Mouse (Mus musculus): ENCODE measurements around the gene Btrc. TPM values are rescaled to one million over a fixed set of nuclear protein-coding genes. Genes with fewer than 3 reads are reported as not detected.
"Not testable (repeated sequence)": the region's sequence is repeated elsewhere in the genome, so short reads cannot be mapped to it uniquely, and the experiment has no call there.

The Btrc gene
- total RNA-seq, 1 experiment from 2014 or later = 16.4 TPM

DNA sequence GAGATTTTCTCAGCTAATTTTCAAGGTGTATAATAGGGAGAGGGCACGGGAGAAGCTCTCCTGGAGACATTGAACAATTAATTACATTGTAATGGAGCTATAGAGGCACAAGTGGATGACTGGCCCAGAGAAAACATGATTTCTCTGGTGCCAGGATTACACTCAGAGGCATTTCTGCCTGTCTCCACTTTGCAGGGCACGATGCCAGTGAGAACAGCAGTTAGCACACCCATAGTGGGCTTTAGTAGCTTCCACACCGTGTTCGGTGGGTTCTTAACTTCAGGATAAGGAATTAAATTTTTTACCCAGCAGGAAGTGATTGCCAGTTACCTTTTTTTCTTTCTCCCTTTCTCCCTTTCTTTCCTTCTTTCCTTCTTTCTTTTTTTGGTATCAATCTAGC lies 147.9 kb downstream of the Btrc start:
- ATAC-seq (replicated peaks; ENCODE audit: insufficient number of reproducible peaks, low FRiP score, low TSS enrichment, poor library complexity, severe bottlenecking) = no peak

DNA sequence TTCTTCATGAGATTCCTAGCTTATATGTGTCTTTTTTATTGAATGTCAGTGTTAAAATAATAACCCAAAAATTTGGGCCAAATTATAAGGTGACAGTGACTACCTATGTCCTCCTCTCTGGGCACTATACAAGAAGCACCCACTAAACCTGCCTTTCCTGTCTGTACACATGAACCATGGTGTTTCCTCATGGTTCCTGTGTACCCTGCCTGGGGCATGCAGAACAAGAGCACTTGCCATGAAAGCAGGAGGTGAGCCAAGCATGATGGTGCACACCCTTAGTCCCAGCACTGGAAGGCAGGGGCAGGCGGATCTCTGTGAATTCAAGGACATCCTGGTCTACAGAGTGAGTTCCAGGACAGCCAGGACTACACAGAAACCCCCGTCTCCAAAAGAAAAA lies 151.8 kb downstream of the Btrc start:
- ATAC-seq (replicated peaks; ENCODE audit: insufficient number of reproducible peaks, low FRiP score, low TSS enrichment, poor library complexity, severe bottlenecking) = no peak

GRCm38 (mm10) chr19:45516264-45516663 lies 152.7 kb downstream of the Btrc start:
- ATAC-seq (replicated peaks; ENCODE audit: insufficient number of reproducible peaks, low FRiP score, low TSS enrichment, poor library complexity, severe bottlenecking) = no peak

- ATAC-seq (replicated peaks; ENCODE audit: insufficient number of reproducible peaks, low FRiP score, low TSS enrichment, poor library complexity, severe bottlenecking) = no peak
These were observed 163.8 kb downstream of the Btrc start for GRCm38 (mm10) chr19:45527382-45527781.

- no peak for ATAC-seq (replicated peaks; ENCODE audit: insufficient number of reproducible peaks, low FRiP score, low TSS enrichment, poor library complexity, severe bottlenecking)
These were observed 164.5 kb downstream of the Btrc start for GRCm38 (mm10) chr19:45527931-45528534.

- 0 out of 2 replicates have a peak, but pooled peaks have one; percentile 16 for ATAC-seq (replicated peaks; ENCODE audit: insufficient number of reproducible peaks, low FRiP score, low TSS enrichment, poor library complexity, severe bottlenecking)
These were observed 165.8 kb downstream of the Btrc start for GRCm38 (mm10) chr19:45529294-45529693.

DNA sequence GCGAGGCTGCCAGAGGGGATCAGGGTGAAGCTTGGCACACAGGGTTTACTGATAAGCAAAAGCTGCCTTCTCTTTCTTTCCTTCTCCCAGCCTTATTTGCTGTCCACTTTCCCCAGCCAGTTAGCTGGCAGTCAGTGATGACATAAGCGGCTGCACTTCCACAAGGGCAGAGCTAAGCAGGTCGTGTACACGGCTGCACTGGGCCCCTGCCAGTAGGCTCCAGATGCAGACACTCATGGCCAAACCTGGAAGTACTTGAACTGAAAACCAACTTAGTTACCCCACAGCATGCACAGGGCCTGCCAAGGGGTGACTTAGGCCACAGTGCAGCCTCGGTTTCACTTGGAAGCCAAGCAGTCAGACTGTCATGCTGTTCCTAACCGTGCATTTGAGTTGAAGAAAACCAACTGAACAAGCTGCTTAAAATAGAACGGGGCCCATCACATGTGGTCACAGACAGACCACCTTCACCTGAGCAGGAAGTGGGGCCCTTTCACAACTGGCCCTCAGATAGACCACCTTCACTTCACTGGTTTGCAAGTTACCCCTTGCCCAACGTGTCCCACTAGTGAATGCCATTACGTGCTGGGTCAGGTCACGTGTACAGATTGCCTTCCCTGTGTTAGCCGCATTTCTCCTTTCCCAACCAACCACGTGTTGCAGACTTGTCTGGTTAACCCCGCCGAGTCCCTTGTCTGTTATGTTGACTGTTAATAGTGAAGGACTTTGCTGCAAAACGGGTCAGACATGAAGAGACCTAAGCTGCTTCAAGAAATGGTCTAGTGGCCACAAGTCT lies 166.9 kb downstream of the Btrc start:
- ATAC-seq (replicated peaks; ENCODE audit: insufficient number of reproducible peaks, low FRiP score, low TSS enrichment, poor library complexity, severe bottlenecking) = 0 out of 2 replicates have a peak, but pooled peaks have one; percentile 25

DNA sequence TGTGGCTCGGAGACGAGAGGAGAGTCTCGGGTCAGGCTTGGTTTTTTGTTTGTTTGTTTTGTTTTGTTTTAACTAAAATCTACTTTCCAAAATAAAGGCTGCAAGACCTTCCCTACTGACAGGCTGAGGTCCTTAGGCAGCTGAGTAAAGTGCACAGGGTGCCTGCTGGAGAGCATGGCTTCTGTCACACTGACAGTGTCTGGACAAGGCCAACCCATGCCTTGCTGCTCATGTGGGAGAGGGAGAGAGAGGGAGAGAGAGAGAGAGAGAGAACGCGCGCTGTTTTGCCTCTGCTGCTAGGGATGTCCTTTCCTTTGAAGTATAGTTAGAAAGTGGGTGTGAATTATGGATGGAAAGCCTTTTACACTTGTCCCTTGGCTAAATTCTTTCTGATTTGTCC lies 168.0 kb downstream of the Btrc start:
- no peak for ATAC-seq (replicated peaks; ENCODE audit: insufficient number of reproducible peaks, low FRiP score, low TSS enrichment, poor library complexity, severe bottlenecking)

DNA sequence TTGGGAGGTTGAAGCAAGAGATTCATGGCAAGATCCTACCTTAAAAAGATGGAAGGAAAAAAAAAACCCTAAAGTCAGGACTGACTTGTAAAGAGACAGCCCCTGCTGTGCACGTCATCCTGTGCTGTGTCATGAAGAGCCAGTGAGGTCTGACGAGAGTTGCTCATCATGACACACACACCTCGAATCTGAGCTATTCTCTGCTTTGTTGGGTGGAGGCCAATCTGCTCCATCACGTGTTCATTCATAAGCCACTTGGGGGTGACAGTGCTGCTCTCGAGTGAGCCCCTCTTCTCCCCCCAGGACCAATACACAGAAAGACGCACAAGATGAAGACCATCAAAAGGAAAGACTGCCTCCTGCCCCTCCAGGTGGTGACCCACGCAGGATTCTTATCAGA lies 170.1 kb downstream of the Btrc start:
- ATAC-seq (replicated peaks; ENCODE audit: insufficient number of reproducible peaks, low FRiP score, low TSS enrichment, poor library complexity, severe bottlenecking) = no peak

GRCm38 (mm10) chr19:45535214-45535735 lies 171.7 kb downstream of the Btrc start:
- no peak for ATAC-seq (replicated peaks; ENCODE audit: insufficient number of reproducible peaks, low FRiP score, low TSS enrichment, poor library complexity, severe bottlenecking)

DNA sequence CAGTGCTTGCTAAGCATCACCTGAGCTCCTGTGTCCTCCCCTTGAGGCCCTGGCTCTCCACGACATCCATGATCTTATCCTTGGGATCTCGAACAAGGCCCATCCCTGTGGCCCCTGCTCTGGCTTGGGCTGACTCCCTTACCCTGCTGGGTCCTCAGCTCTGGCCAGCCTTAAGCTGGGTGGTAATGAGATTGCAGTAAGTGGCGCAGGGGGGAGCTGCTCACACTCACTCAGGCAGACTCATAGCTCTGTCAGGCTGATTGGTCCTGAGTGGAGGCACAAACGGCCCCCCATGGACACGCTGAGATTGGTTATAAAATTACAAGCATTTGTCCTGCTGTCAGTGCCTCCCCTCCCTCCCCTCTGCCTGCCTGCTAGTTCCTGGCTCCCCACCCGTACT lies 172.4 kb downstream of the Btrc start:
- no peak for ATAC-seq (replicated peaks; ENCODE audit: insufficient number of reproducible peaks, low FRiP score, low TSS enrichment, poor library complexity, severe bottlenecking)

DNA sequence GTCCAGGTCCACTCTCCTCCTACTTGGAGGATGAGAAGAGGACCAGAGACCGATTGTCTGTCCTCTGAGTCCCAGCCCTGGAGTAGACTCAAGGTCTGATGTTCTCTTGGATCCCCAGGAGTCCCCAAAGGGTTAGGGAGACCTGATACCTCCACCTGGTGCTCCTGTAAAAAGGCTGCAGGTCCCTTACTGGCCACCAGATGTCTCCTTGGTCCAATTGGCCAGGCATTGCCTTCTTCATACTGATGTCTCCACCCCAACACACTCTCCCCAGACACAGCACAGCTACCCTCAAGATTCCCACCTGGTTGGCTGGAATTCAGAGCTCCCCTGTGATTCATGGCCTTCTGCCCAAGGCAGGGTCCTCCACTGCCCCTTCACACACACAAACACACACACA lies 174.0 kb downstream of the Btrc start:
- ATAC-seq (replicated peaks; ENCODE audit: insufficient number of reproducible peaks, low FRiP score, low TSS enrichment, poor library complexity, severe bottlenecking) = peak; percentile 67

DNA sequence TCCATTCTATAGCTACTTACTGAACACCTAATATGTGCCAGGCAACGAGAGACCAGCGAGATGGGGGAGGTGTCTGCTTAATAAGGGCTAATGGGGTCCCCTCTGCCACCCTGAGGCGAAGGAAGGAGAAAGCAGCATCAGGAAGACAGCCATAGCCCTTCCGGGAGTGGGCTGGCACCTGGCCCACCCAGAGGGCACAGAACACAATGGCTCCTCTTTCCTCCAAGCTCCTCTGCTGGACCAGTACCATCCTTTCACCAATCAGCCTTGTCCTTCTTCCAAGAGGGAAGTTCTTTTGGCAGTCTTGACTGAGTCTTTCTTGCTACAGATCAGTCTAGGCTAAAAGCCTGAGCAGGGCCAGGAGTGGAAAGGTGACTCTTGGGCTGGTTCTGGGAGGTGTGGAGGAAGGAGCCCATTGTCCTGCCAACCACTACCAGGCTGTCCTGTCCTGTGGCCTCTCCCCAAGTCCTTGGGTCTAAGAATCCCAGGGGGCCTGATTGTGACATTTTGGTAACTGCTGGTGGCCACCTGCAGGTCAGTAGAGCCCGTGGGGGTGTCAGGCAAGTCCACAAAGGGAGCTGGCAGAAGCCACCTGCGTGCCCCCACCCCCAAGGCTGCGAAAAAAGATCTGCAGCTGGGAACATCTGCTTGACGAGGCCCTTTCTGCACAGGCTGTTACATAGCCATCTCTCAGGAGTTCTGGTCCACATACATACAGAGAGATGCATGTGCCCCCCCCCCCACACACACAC lies 177.3 kb downstream of the Btrc start:
- ATAC-seq (replicated peaks; ENCODE audit: insufficient number of reproducible peaks, low FRiP score, low TSS enrichment, poor library complexity, severe bottlenecking) = no peak

DNA sequence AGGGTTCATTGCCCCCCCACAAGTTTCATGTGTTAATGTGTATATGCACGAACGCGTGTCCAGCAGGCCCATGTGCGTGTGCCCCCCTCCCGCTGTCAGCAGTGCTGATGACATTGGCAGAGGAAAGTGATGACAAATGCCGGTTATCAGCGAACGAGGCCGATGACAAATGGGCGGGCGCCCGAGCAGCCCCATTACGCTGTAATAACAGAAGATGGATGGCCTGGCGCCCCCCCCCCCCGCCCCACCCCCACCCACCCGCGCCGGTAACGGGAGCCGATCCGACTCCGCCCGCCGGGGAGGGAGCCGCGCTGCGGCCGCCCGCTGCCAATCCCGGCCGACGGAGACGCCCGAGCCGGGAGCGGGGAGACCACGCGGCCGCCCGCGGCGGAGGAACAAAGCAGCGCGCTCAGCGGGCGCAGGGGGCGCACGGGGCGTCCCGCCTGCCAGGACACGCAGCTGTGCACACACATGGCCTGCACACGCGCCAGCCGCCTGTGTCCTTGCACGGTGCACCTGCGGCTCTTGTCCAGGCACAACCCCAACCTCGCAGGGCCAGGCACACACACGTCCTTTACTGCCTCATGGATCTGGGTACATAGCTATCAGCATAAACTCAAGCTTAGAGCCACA lies 178.0 kb downstream of the Btrc start:
- ATAC-seq (replicated peaks; ENCODE audit: insufficient number of reproducible peaks, low FRiP score, low TSS enrichment, poor library complexity, severe bottlenecking) = no peak

DNA sequence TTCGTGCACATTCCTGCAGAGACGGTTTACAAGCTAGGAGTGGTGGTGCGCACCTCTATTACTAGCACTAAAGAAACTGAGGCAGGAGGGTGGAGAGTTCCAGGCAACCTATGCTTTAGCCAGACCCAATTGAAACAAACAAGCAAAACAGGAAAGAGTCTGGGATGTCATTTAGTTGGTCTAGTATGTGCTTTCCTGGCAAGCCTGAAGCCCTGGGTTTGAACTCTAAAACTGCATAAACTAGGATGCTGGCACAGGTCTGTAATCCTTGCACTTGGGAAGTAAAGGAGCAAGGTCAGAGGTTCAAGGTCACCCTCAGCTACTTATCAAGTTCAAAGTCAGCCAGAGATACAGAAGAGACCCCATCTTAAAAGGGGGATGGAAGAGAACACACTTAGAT lies 178.5 kb downstream of the Btrc start:
- ATAC-seq (replicated peaks; ENCODE audit: insufficient number of reproducible peaks, low FRiP score, low TSS enrichment, poor library complexity, severe bottlenecking) = no peak

GRCm38 (mm10) chr19:45544152-45544924 lies 180.8 kb downstream of the Btrc start:
- peak; percentile 77 for ATAC-seq (replicated peaks; ENCODE audit: insufficient number of reproducible peaks, low FRiP score, low TSS enrichment, poor library complexity, severe bottlenecking)

DNA sequence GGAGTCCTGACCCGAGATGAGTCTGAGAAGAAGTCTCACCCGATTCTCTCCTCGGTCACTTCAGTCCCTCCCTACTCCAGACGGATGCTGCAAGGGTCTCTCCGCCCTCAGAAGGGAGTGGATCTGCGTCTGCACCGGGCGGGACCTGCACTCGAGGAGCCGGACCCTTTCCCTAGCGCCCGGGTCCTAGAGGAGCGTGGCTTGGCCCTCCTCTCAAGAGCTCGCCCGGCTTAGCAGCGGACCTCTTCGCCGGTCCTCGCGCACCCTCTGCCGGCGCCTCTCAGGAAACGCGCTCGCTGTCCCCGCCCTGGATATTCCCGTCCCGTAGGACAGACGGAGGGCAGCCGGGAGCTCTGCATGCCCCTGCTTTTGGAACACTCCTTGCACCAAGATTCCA lies 181.4 kb downstream of the Btrc start:
- peak; percentile 56 for ATAC-seq (replicated peaks; ENCODE audit: insufficient number of reproducible peaks, low FRiP score, low TSS enrichment, poor library complexity, severe bottlenecking)

DNA sequence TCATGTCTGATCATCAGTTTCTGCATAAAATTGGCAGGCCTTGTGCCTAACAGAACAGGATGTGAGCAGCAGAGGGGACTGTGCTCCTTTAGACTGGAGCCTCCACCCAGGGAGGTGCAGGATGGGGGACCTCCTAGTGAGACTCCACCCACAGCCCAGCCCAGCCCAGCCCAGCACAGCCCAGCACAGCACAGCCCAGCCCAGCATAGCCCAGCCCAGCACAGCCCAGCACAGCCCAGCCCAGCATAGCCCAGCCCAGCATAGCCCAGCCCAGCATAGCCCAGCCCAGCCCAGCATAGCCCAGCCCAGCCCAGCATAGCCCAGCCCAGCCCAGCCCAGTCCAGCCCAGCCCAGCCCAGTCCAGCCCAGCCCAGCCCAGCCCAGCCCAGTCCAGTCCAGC lies 184.7 kb downstream of the Btrc start:
- ATAC-seq (replicated peaks; ENCODE audit: insufficient number of reproducible peaks, low FRiP score, low TSS enrichment, poor library complexity, severe bottlenecking) = not testable (repeated sequence)
